ENCODE assay signal across 7 mouse cellular contexts in genomic region chr2:165778927-165779326, GRCm38 (mm10).
DNase-seq lines count a peak whose midpoint lies in the region; ATAC-seq and TF ChIP-seq lines count a peak whose summit lies in the region.

No protein-coding gene starts in this region.

- peak; percentile 90 for DNase-seq in ZHBTc4 (ENCODE audit: low read depth, low spot score)
- peak; percentile 90 to 93 for DNase-seq in cerebellum, postnatal 10 days
- DNase-seq in frontal cortex, postnatal 10 days (ENCODE audit: low spot score in 2 of 2): peak; percentile 68 to 81
- peak; percentile 95 for DNase-seq in hindbrain, postnatal 0 days (ENCODE audit: low spot score)
- DNase-seq in left cerebral cortex, adult 11 months (ENCODE audit: low spot score): peak; percentile 73
- DNase-seq in mesoderm, embryonic 11.5 days (ENCODE audit: low read depth, low spot score): peak; percentile 89
- DNase-seq in right cerebral cortex, postnatal 14 days: peak; percentile 70

- H3K27ac ChIP-seq in hindbrain, postnatal 0 days: peak overlapping the region; percentile 72

- H3K9me3 ChIP-seq in hindbrain, postnatal 0 days (ENCODE audit: low read length): no peaks in the 10 kb centered on the region

- no peak overlapping the region for H3K4me2 ChIP-seq in hindbrain, postnatal 0 days (ENCODE audit: low read depth, low read length)

- 23% methylated on average over 6 of the region's 6 CpGs for WGBS in hindbrain, postnatal 0 days

- no peak overlapping the region for H3K4me3 ChIP-seq in hindbrain, postnatal 0 days (ENCODE audit: low read length)

- peak; percentile 77 for ATAC-seq in hindbrain, postnatal 0 days

- H3K4me1 ChIP-seq in hindbrain, postnatal 0 days (ENCODE audit: insufficient read depth, low read length): no peaks in the 10 kb centered on the region

- peak; percentile 98 for TF ChIP-seq CTCF in hindbrain, postnatal 0 days (IDR thresholded peaks at IDR 0.05; ENCODE audit: low read depth)

- H3K9ac ChIP-seq in hindbrain, postnatal 0 days (replicated peaks; ENCODE audit: low read length): no peak overlapping the region

- no peaks in the 10 kb centered on the region for H3K27me3 ChIP-seq in hindbrain, postnatal 0 days (ENCODE audit: insufficient read depth, low read length)

- H3K36me3 ChIP-seq in hindbrain, postnatal 0 days (ENCODE audit: insufficient read depth, low read length): 0 out of 2 replicates have a peak, but pooled peaks cover 6% of the 10 kb centered on the region
